Mouse (Mus musculus) neural tube, postnatal 0 days (tissue): Measurements from ENCODE around the gene H2afv. TPM values are rescaled to one million over a fixed set of nuclear protein-coding genes. Genes with fewer than 3 reads are reported as not detected.

ENCODE experiments used
- microRNA-seq: library from miRNA; unstranded; fragments of <30 nt; microRNA quantifications from one replicate; pipeline ENCODE4, GENCODE M21; 2016
- polyA plus RNA-seq: library from polyadenylated mRNA; unstranded; fragments of >200 nt; fragmentation: Nextera tagmentation; extraction: Ambion mirVana; gene quantifications from 2 replicates; pipeline ENCODE4 v1.2.1, GENCODE M21; 2015

H2afv gene
- 149 and 163 TPM in 2 replicates for polyA plus RNA-seq

GRCm38 (mm10) chr11:6444077-6444853 is at the start of gene H2afv:
Gene H2afv (minus strand): TSS chr11:6444443.

GRCm38 (mm10) chr11:6475867-6476484 is 31.7 kb upstream of the H2afv start, which contains the start of gene Purb:
Gene Purb (minus strand): TSS chr11:6475917.

DNA sequence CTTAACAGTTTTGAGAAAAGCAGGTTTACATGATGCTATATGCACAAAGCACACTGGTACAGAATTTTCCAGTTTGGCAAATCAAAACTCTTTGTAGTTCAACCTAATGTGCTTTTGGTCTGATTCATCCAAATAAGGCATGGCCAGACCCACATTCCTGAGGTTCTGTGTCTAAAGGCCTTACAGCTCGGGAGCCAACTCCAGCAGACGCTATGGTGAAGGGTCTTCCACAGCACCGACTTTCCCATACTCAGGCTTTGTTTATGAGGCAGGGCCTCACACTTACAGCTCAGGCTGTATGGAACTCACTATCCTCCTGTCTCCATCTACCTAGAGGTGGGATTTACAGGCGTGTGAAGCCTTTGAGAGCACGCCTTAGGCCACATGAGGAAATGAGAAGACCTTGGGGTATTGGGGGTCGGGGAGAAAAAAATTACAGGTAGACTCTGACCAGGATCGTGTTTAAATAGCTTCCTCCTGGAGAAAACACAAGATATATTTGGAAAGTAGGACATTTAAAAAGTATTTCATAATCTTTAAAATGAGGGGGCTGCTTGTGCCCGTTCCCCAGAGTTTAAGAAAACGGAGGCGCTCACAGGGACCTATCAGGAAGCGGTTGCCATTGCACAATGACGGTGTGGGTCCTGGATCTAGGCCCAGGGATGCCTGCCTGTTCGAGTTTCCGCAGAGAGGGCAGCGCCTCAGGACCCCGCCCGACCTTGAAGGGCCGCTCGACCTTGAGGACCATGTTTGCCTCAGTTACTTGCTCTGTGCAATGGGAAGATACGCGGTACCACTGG is 29.3 kb downstream of the H2afv start, which contains the start of gene Ppia:
Gene Ppia, plus strand, starts transcription at position 693 of the 800 bp plus-strand sequence.

DNA sequence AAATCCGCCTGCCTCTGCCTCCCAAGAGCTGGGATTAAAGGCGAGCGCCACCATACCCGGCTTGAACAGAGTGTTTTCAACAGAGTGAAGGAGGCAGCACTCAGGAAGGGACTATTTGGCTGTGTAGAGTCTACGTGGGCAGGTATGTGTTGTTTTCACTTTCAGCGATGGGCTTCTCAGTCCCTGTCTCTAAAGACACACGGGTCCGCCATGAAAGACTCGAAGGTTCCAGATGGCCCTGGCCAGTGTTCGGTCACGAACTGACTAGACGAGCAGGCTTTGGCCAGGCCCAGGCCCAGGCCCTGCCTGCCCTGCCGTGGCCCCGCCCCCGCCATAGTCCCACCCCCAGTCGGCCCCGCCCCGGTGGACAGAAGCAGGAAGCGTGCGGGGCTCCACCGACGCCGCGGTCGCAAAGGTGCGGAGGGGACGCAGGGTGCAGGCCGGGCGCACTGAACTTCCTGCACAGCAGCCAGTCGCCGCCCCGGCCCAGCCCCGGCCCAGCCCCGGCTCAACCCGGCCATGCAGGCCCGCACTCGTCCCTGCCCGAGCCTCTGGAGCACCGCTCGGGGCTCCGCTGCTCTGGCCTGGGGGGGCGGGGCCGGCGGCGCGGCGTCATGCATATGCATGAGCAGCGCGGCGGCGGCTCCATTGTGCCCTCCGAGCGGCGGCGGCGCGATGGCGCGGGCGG is 55.4 kb downstream of the H2afv start, which contains the start of gene Zmiz2:
Gene Zmiz2, plus strand, starts transcription at position 349 of the 688 bp plus-strand sequence.

Small RNA genes within 50 kb of the gene (microRNA-seq; reads per million reads assigned to microRNA genes)
- gene Gm22123 (not detected), gene Mir7651 (1.7 reads per million)

Other genes starting within 250 kb of the H2afv start
- gene A730071L15Rik, start 244.4 kb downstream of the H2afv start, polyA plus RNA-seq, result 0.54 and 0.66 TPM in 2 replicates
- gene Nudcd3, start 244.0 kb downstream of the H2afv start, polyA plus RNA-seq, result 56.5 and 60.7 TPM in 2 replicates
- gene Npc1l1, start 214.3 kb downstream of the H2afv start, polyA plus RNA-seq, result 0.03 TPM in 1 of 2 replicates, not detected in the other
- gene Ddx56, start 176.7 kb downstream of the H2afv start, polyA plus RNA-seq, result 63.5 and 66.3 TPM in 2 replicates
- gene Tmed4, start 169.6 kb downstream of the H2afv start, polyA plus RNA-seq, result 97.4 and 102 TPM in 2 replicates
- 103 and 113 TPM in 2 replicates for gene Ogdh, start 152.8 kb downstream of the H2afv start, polyA plus RNA-seq
- gene Zmiz2, start 55.4 kb downstream of the H2afv start, polyA plus RNA-seq, result 31.1 and 33.3 TPM in 2 replicates
- 5,012 and 5,631 TPM in 2 replicates for gene Ppia, start 29.0 kb downstream of the H2afv start, polyA plus RNA-seq
- gene Purb, start 31.5 kb upstream of the H2afv start, polyA plus RNA-seq, result 17.7 and 19.8 TPM in 2 replicates
- gene Myo1g, start 76.5 kb upstream of the H2afv start, polyA plus RNA-seq, result 0.29 and 0.31 TPM in 2 replicates
- 77.6 and 87.2 TPM in 2 replicates for gene Ccm2, start 102.4 kb upstream of the H2afv start, polyA plus RNA-seq
- 54.5 and 57.5 TPM in 2 replicates for gene Nacad, start 161.6 kb upstream of the H2afv start, polyA plus RNA-seq
- 27.1 and 28.0 TPM in 2 replicates for gene Tbrg4, start 181.6 kb upstream of the H2afv start, polyA plus RNA-seq
- not detected in 2 replicates for gene Wap, start 194.2 kb upstream of the H2afv start, polyA plus RNA-seq
- 29.0 and 30.2 TPM in 2 replicates for gene Ramp3, start 214.1 kb upstream of the H2afv start, polyA plus RNA-seq